Mouse (Mus musculus) cerebellum, adult 2 months (tissue): ENCODE data around the gene Ppp6r1. TPM values are rescaled to one million over a fixed set of nuclear protein-coding genes. Genes with fewer than 3 reads are reported as not detected.

Experiments
- DNase-seq, 2 experiments: peaks; one replicate each; pipeline ENCODE4 v3.0.0; 2021
- H3K27ac ChIP-seq: fragments of 200-500 bp; 2 replicates; pipeline ENCODE4 v1.5.1; 2012; ENCODE audit warnings: low read length, control low read depth, inconsistent platforms; ENCODE audit not compliant: insufficient read depth
- H3K27me3 ChIP-seq: fragments of 200-500 bp; 2 replicates; pipeline ENCODE4 v1.6.1; 2012; ENCODE audit warnings: inconsistent platforms, mild to moderate bottlenecking, low read length, moderate library complexity; ENCODE audit not compliant: control insufficient read depth, insufficient read depth
- H3K4me1 ChIP-seq: fragments of 200-500 bp; 2 replicates; pipeline ENCODE4 v1.6.1; 2011; ENCODE audit warnings: low read length; ENCODE audit not compliant: control insufficient read depth, insufficient read depth
- H3K4me3 ChIP-seq: fragments of 200-500 bp; replicated peaks from 2 replicates; pipeline ENCODE3; 2011; ENCODE audit warnings: mild to moderate bottlenecking, low read depth, low read length, control low read depth; ENCODE audit not compliant: insufficient read depth
- CTCF ChIP-seq: fragments of 200-500 bp; IDR thresholded peaks from 2 replicates; pipeline ENCODE4 v1.5.1; 2011; ENCODE audit warnings: low read depth, mild to moderate bottlenecking, control low read depth, low read length, moderate library complexity, borderline replicate concordance; ENCODE audit not compliant: insufficient read depth
- POLR2A ChIP-seq: fragments of 200-500 bp; IDR thresholded peaks from 2 replicates; pipeline ENCODE4 v1.6.1; 2011; ENCODE audit warnings: low read length, control low read depth, borderline replicate concordance; ENCODE audit not compliant: insufficient read depth
- WGBS: fragments of 180-500 bp; shearing (Covaris S2); methylation state at CpG from one replicate; pipeline ENCODE4 v1.1.7; 2018; 5-methylcytosine and 5-hydroxymethylcytosine counted together
- polyA plus RNA-seq: library from polyadenylated mRNA; depleted of rRNA; stranded (reverse); fragments of >200 nt; gene quantifications from 2 replicates; pipeline ENCODE4 v1.2.3, GENCODE M21; 2012

Ppp6r1 gene
- polyA plus RNA-seq, 1 experiment: 130 TPM

DNA sequence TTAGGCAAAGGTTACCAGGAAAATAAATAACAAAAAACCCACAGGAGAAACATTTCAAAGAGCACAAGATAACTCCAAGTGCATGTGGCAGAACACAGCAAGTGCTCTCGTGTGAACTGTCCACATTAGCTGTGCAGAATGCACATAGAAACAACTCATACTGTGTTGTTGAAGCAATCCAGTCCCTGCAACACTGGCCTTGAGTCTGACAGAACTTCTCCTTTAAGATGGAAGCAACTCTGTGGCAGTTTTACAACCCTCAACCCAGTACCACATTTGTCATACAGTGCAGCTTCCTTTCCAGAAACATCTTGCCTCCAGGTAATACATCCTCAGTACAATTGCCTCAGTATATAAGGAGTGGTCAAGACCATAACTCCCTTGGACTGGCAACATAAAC is 2.0 kb downstream of the Ppp6r1 start:
- H3K27ac ChIP-seq: no peak overlapping the region
- H3K4me1 ChIP-seq: peaks cover 9% of the 10 kb centered on the region
- no peaks in the 10 kb centered on the region for H3K27me3 ChIP-seq
- 9% methylated on average over 1 of the region's 1 CpGs for WGBS
- TF ChIP-seq CTCF (no peak), POLR2A (no peak)
- no peak for DNase-seq
- H3K4me3 ChIP-seq: peak overlapping the region; percentile 66

DNA sequence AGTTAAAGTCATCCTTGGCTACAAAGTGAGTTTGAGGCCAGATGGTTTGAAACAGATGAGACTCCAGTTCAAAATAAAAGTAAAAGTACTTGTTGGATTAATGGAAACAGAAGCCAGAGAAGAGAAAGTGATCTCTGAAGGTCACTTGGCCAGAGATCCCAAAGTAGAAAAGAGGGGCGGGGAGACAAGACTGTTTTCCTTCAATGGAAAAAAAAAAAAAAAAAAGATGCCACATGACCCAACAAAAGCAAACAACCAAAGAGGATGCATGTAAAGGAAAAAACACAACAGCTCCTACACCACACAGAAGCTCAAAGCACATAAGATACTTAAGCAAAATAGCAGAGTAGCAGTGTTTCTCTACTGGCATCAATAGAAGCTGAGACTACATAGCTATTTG is 2.9 kb downstream of the Ppp6r1 start:
- no peak overlapping the region for H3K4me3 ChIP-seq
- no peak for DNase-seq
- 60% methylated on average over 1 of the region's 1 CpGs for WGBS
- no peak overlapping the region for H3K27ac ChIP-seq
- H3K4me1 ChIP-seq: peaks cover 16% of the 10 kb centered on the region
- TF ChIP-seq CTCF (no peak), POLR2A (no peak)
- no peaks in the 10 kb centered on the region for H3K27me3 ChIP-seq

DNA sequence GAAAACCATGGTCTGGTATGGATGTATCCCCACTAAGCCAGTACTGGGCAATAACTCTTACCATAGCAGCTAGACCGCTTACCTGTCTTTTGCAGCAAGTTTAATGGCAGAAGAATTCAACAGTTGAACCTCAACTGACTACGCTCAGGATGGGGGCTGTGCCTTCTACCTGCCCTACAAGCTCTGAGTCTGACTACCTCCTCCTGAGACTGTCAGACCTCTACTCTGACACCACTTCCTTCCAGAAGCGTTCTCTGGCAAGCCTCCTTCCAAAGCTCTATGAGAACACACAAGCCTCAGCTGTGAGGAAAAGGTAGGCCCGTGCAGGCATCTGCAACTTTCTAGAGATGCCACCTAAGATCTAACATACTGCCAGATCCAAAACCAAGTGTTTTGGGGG is 3.4 kb downstream of the Ppp6r1 start:
- no peak overlapping the region for H3K4me3 ChIP-seq
- H3K4me1 ChIP-seq: peaks cover 16% of the 10 kb centered on the region
- H3K27ac ChIP-seq: no peak overlapping the region
- WGBS: 69% methylated on average over 4 of the region's 4 CpGs
- no peak for DNase-seq
- TF ChIP-seq CTCF (no peak), POLR2A (no peak)
- H3K27me3 ChIP-seq: no peaks in the 10 kb centered on the region

DNA sequence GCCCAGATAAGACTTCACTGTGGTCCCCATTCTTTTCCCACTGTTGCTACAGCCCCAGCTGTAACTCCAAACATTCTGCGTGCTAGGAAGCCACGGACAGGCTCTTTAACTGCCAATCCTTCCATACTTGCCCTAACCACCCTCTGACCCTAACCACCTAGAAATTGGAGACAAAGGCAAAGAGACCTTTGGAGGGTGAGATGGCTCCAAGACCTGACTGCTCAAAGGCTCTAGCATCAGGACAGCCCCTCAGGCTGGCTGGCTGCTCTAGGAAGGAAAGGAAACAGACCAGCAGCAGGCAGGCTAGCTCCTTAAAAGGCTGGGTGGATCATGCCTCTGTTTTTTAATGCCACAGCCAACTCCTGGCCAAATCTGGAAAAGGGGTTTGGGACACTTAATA is 4.6 kb downstream of the Ppp6r1 start:
- no peak for DNase-seq
- Histone ChIP-seq H3K27ac (no peak overlapping the region; the same call in 1 of the 2 replicates), H3K4me1 (peaks cover 16% of the 10 kb centered on the region), H3K27me3 (no peaks in the 10 kb centered on the region), H3K4me3 (no peak overlapping the region)
- 73% methylated on average over 2 of the region's 2 CpGs for WGBS
- TF ChIP-seq POLR2A (no peak), CTCF (no peak)

DNA sequence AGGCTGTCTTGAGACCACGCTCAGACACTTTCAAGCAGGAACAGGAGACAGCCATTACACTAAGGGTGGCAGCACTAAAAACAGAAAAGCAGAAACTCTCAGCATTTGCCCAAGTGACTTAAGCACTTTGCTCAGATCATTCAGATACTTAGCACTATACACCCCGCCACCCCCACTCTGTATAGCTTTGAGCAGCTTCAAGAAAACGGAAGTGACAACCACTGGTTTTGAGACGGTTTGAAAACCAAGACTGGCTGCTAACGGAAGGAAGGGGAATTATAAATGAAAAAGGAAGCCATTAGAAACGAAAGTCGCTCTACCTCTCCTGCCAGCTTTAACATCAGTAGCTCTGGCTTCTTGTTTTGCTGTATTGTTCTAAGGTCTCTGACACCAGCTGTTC is 5.0 kb downstream of the Ppp6r1 start:
- DNase-seq: no peak
- no peak for TF ChIP-seq POLR2A
- TF ChIP-seq CTCF: no peak
- no peak overlapping the region for H3K4me3 ChIP-seq
- no peaks in the 10 kb centered on the region for H3K27me3 ChIP-seq
- H3K4me1 ChIP-seq: peaks cover 16% of the 10 kb centered on the region
- 73% methylated on average over 7 of the region's 7 CpGs for WGBS
- no peak overlapping the region for H3K27ac ChIP-seq

DNA sequence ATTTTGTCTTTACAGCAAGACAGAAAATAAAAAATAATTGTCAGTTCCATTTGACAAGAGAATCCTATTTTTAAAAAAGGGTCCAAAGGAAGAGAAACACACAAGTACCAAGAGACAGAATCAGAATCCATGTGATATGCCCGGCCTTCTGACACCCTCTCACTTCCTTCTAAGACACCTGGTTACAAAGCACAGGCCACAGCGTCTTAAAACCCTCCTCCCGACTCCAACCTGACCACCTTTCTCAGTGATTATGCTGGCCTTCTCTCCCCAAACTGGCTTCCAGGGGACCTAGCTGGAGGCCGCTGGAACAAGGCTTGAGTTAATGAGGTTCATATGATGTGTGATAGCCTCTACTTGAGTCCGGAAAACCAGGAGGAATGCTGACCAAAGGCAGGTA is 5.5 kb downstream of the Ppp6r1 start:
- TF ChIP-seq POLR2A (no peak), CTCF (no peak)
- no peaks in the 10 kb centered on the region for H3K27me3 ChIP-seq
- no peak for DNase-seq
- H3K27ac ChIP-seq: no peak overlapping the region
- H3K4me1 ChIP-seq: peaks cover 16% of the 10 kb centered on the region
- 77% methylated on average over 5 of the region's 5 CpGs for WGBS
- H3K4me3 ChIP-seq: no peak overlapping the region

DNA sequence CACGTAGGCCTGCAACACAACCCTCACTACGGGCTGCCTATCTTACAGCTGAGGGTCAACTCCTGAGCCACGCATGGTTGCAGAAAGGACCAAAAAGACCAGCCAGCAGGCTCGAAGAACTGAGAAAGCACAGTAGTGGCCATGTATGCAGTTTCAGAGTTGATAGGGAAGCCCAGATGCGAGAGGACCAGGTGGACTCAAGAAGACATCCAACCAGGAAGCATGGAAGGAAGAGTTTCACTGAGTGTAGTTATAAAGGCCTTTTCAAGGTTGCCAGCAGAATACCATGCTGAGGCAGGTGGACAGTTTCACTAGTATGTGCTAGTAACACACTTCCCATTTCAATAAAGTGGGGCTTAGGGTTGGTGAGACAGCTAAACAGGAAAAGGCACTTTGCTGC is 6.1 kb downstream of the Ppp6r1 start:
- TF ChIP-seq POLR2A: no peak
- TF ChIP-seq CTCF: no peak
- WGBS: 84% methylated on average over 5 of the region's 5 CpGs
- no peak overlapping the region for H3K27ac ChIP-seq
- no peak overlapping the region for H3K4me3 ChIP-seq
- no peaks in the 10 kb centered on the region for H3K27me3 ChIP-seq
- H3K4me1 ChIP-seq: peaks cover 16% of the 10 kb centered on the region
- no peak for DNase-seq

DNA sequence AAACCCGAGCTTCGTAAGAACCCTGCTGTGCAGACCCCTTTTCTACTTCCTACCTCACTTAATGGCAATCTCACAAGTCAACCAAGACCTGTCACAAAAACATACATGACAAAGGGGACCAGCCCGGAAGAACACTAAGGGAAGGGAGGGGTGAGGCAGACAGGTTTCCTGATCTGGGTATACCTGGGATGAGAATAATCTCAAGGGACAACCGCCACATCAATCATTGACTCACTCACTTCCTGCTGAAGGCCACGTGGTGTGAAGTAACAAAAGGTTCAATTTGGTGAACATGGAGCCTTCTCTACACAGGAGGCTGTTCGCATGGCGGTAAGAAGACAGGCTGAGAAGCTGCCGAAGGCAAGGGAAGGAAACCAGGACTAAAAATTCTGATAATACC is 7.2 kb downstream of the Ppp6r1 start:
- no peaks in the 10 kb centered on the region for H3K27me3 ChIP-seq
- TF ChIP-seq POLR2A (no peak), CTCF (no peak)
- no peak overlapping the region for H3K27ac ChIP-seq
- peaks cover 16% of the 10 kb centered on the region for H3K4me1 ChIP-seq
- 73% methylated on average over 8 of the region's 8 CpGs for WGBS
- no peak overlapping the region for H3K4me3 ChIP-seq
- DNase-seq: no peak

DNA sequence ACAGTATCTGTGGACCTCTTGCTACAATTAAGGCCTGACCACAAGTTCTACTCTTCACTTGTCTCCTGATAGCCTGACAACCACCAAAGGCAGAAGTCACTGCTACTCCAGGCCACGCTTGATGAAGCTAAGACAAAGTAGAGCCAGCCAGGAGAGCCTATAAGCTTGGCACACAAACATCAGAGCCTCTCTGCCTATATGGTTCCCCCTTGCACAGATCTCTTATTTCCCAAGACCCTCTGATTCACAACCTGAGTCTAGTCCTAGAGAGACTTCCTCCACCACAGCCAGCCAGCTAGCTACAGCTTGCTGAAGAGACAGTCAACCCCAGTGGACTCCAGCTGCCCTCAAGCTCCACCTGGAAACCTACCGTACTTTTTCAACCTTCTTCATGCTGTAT is 10.8 kb downstream of the Ppp6r1 start:
- Histone ChIP-seq H3K27ac (no peak overlapping the region), H3K4me3 (no peak overlapping the region), H3K27me3 (no peaks in the 10 kb centered on the region), H3K4me1 (peaks cover 16% of the 10 kb centered on the region)
- 59% methylated on average over 2 of the region's 2 CpGs for WGBS
- DNase-seq: no peak
- TF ChIP-seq POLR2A (no peak), CTCF (no peak)
